Comparison of ENCODE assay signal across 14 mouse cellular contexts in genomic region chr1:132843612-132844011, GRCm38 (mm10). TPM values are rescaled to one million over a fixed set of nuclear protein-coding genes. Genes with fewer than 3 reads are reported as not detected.
DNase-seq lines count a peak whose midpoint lies in the region; ATAC-seq and TF ChIP-seq lines count a peak whose summit lies in the region.
"Had no signal": no experiment of that assay in that cellular context is flagged by ENCODE, and none has a peak within 500 bp of the region (broad histone marks: within the 10 kb centered on the region; RNA-seq: fewer than 3 reads in every experiment).

No protein-coding gene starts in this region.

- no peak overlapping the region for H3K4me2 ChIP-seq in forebrain, postnatal 0 days (ENCODE audit: low read depth)
- H3K4me2 ChIP-seq in forebrain, embryonic 14.5 days (ENCODE audit: low read length): no peak overlapping the region

- WGBS in forebrain, postnatal 0 days: 81% methylated on average over 10 of the region's 10 CpGs
- 85% methylated on average over 10 of the region's 10 CpGs for WGBS in forebrain, embryonic 14.5 days

- no peaks in the 10 kb centered on the region for H3K9me3 ChIP-seq in forebrain, postnatal 0 days (ENCODE audit: low read length)
- 0 out of 2 replicates have a peak, but pooled peaks cover 5% of the 10 kb centered on the region for H3K9me3 ChIP-seq in forebrain, embryonic 14.5 days (replicated peaks; ENCODE audit: control insufficient read depth, low read length)
- H3K9me3 ChIP-seq: heart, embryonic 15.5 days had no signal

- ATAC-seq in forebrain, postnatal 0 days: no peak
- ATAC-seq in forebrain, embryonic 14.5 days: no peak
- ATAC-seq: inflammation-experienced regulatory T-cells, adult 6 months had no signal

- H3K9ac ChIP-seq in forebrain, postnatal 0 days: no peak overlapping the region
- H3K9ac ChIP-seq in forebrain, embryonic 14.5 days (ENCODE audit: low read length): no peak overlapping the region
- H3K9ac ChIP-seq: heart, embryonic 15.5 days had no signal

- DNase-seq in forebrain, postnatal 0 days: no peak
- DNase-seq in forebrain, embryonic 14.5 days (ENCODE audit: low spot score): no peak
- no peak for DNase-seq in layer of hippocampus, adult 2 months (ENCODE audit: low spot score in 2 of 2)
- no peak for DNase-seq in layer of hippocampus, postnatal 14 days (ENCODE audit: low spot score in 2 of 2)
- DNase-seq in 416B (ENCODE audit: low read depth) (peak; percentile 8), ES-CJ7 (ENCODE audit: low read depth, low spot score) (peak; percentile 81)
- DNase-seq in spleen, postnatal 10 days (ENCODE audit: low spot score in 2 of 2): no peak
- no peak for DNase-seq in gastrocnemius, postnatal 10 days
- DNase-seq: thymus, postnatal 14 days had no signal

- H3K36me3 ChIP-seq in forebrain, postnatal 0 days (ENCODE audit: insufficient read depth): no peaks in the 10 kb centered on the region
- H3K36me3 ChIP-seq in forebrain, embryonic 14.5 days (ENCODE audit: control insufficient read depth, insufficient read depth, low read length): no peaks in the 10 kb centered on the region
- H3K36me3 ChIP-seq: heart, embryonic 15.5 days had no signal

- H3K4me1 ChIP-seq in forebrain, postnatal 0 days (ENCODE audit: insufficient read depth): no peaks in the 10 kb centered on the region
- H3K4me1 ChIP-seq in forebrain, embryonic 14.5 days (ENCODE audit: control insufficient read depth, insufficient read depth, low read length): no peaks in the 10 kb centered on the region
- H3K4me1 ChIP-seq: megakaryocyte, embryonic 14.5 days had no signal

- no peaks in the 10 kb centered on the region for H3K27me3 ChIP-seq in forebrain, postnatal 0 days (ENCODE audit: insufficient read depth, low read length)
- no peaks in the 10 kb centered on the region for H3K27me3 ChIP-seq in forebrain, embryonic 14.5 days (replicated peaks; ENCODE audit: control insufficient read depth, insufficient read depth, low read length)
- H3K27me3 ChIP-seq: heart, embryonic 15.5 days had no signal

- H3K27ac ChIP-seq in forebrain, postnatal 0 days (ENCODE audit: low read depth, low read length): no peak overlapping the region
- no peak overlapping the region for H3K27ac ChIP-seq in forebrain, embryonic 14.5 days (ENCODE audit: low read depth, low read length)
- H3K27ac ChIP-seq in layer of hippocampus, adult 2 months: no peak overlapping the region
- H3K27ac ChIP-seq: heart, embryonic 15.5 days had no signal

- H3K4me3 ChIP-seq in forebrain, postnatal 0 days (ENCODE audit: low read depth, low read length): no peak overlapping the region
- no peak overlapping the region for H3K4me3 ChIP-seq in forebrain, embryonic 14.5 days (ENCODE audit: low read depth, low read length)
- no peak overlapping the region for H3K4me3 ChIP-seq in layer of hippocampus, adult 2 months
- H3K4me3 ChIP-seq: heart, embryonic 15.5 days; megakaryocyte, embryonic 14.5 days had no signal

- 0 out of 2 replicates have a peak, but pooled peaks have one; percentile 14 for TF ChIP-seq CTCF in forebrain, postnatal 0 days (IDR thresholded peaks at IDR 0.05; ENCODE audit: low read depth)
- peak; percentile 53 for TF ChIP-seq CTCF in layer of hippocampus, adult 2 months (conservative IDR thresholded peaks at IDR 0.05)

RNA-seq across cellular contexts. Expression of gene Lrrn2, which starts 36.5 kb away (rescaled TPM):
- 31.6 and 44.6 TPM in 2 replicates for total RNA-seq in forebrain, postnatal 0 days (2014; rRNA removed)
- polyA plus RNA-seq in forebrain, postnatal 0 days (2015; fragmentation: Nextera tagmentation; extraction: Ambion mirVana): 76.8 and 90.9 TPM in 2 replicates
- polyA plus RNA-seq in forebrain, embryonic 14.5 days (2014; fragmentation: Nextera tagmentation; extraction: Ambion mirVana): 25.2 and 35.3 TPM in 2 replicates
- 100 to 1,000 TPM; 218 to 236 TPM for total RNA-seq in layer of hippocampus, adult 2 months (2021)
- total RNA-seq in layer of hippocampus, postnatal 14 days (2021): 100 to 1,000 TPM; 193 to 194 TPM
- total RNA-seq in gastrocnemius, postnatal 10 days (2021): 1 to 10 TPM; 2.8 to 3.7 TPM
- total RNA-seq: common myeloid progenitor, adult 5-6 weeks; neutrophil, adult 5-6 weeks had no signal

Comparison
In these comparisons a context has a peak if more than half of its experiments do, and no peak if none do; other contexts are left out.
1. DNase-seq: peak in 416B (single experiment) and ES-CJ7 (single experiment); none in forebrain, postnatal 0 days (single experiment), forebrain, embryonic 14.5 days (single experiment), layer of hippocampus, adult 2 months (0 of 2), layer of hippocampus, postnatal 14 days (0 of 2), spleen, postnatal 10 days (0 of 2) and gastrocnemius, postnatal 10 days (single experiment).